Mouse (Mus musculus) lung, postnatal 0 days (tissue): ENCODE data around the gene Rnf157. TPM values are rescaled to one million over a fixed set of nuclear protein-coding genes. Genes with fewer than 3 reads are reported as not detected.
"Not testable (repeated sequence)": the region's sequence is repeated elsewhere in the genome, so short reads cannot be mapped to it uniquely, and the experiment has no call there.

Experiments used
- ATAC-seq: fragments of 200-750 bp; cut with Nextera tagmentation; 2 replicates; pipeline ENCODE4 v1.8.0; 2017; ENCODE audit warnings: moderate library complexity
- DNase-seq: peaks from one replicate; pipeline ENCODE4 v3.0.0-alpha.2; 2016; ENCODE audit warnings: low spot score
- H3K27ac ChIP-seq: fragments of 300-500 bp; sonication (generic); 2 replicates; pipeline ENCODE4 v1.5.1; 2014; ENCODE audit warnings: antibody characterized with exemption, mild to moderate bottlenecking, low read length, mixed read lengths
- H3K27me3 ChIP-seq: fragments of 300-500 bp; sonication (generic); replicated peaks from 2 replicates; pipeline ENCODE4 v1.6.1; 2014; ENCODE audit warnings: low read length, mixed read lengths; ENCODE audit not compliant: insufficient read depth
- H3K36me3 ChIP-seq: fragments of 300-500 bp; sonication (generic); 2 replicates; pipeline ENCODE4 v1.6.1; 2014; ENCODE audit warnings: low read length, mixed read lengths; ENCODE audit not compliant: insufficient read depth
- H3K4me1 ChIP-seq: fragments of 300-500 bp; sonication (generic); 2 replicates; pipeline ENCODE4 v1.6.1; 2014; ENCODE audit warnings: antibody characterized with exemption, low read depth, low read length, mixed read lengths; ENCODE audit not compliant: insufficient read depth
- H3K4me2 ChIP-seq: fragments of 300-500 bp; sonication (generic); replicated peaks from 2 replicates; pipeline ENCODE4 v1.6.1; 2014; ENCODE audit warnings: low read depth, mild to moderate bottlenecking, low read length, moderate library complexity, mixed read lengths
- H3K4me3 ChIP-seq: fragments of 300-500 bp; sonication (generic); 2 replicates; pipeline ENCODE4 v1.5.1; 2014; ENCODE audit warnings: low read depth, low read length
- H3K9ac ChIP-seq: fragments of 300-500 bp; sonication (generic); replicated peaks from 2 replicates; pipeline ENCODE4 v1.6.1; 2014; ENCODE audit warnings: low read depth, mild to moderate bottlenecking
- H3K9me3 ChIP-seq: fragments of 300-500 bp; sonication (generic); 2 replicates; pipeline ENCODE4 v1.6.1; 2016; ENCODE audit warnings: low read length, mixed read lengths
- CTCF ChIP-seq: IDR thresholded peaks from 2 replicates; pipeline ENCODE4 v1.5.1; 2016; ENCODE audit warnings: antibody characterized with exemption, mild to moderate bottlenecking
- EP300 ChIP-seq: IDR thresholded peaks from 2 replicates; pipeline ENCODE4 v1.6.1; 2016; ENCODE audit warnings: antibody characterized with exemption, mild to moderate bottlenecking, control low read depth
- WGBS: fragments of 180-500 bp; shearing (Covaris S2); extraction: QIAGEN DNeasy Blood & Tissue Kit; methylation state at CpG from one replicate; pipeline ENCODE4 v1.1.7; 2014; 5-methylcytosine and 5-hydroxymethylcytosine counted together
- polyA plus RNA-seq: library from polyadenylated mRNA; unstranded; fragments of >200 nt; fragmentation: Nextera tagmentation; extraction: Ambion mirVana; gene quantifications from 2 replicates; pipeline ENCODE4 v1.2.1, GENCODE M21; 2015

The Rnf157 gene
- polyA plus RNA-seq, 1 experiment from 2014 or later, result 1.4 TPM

GRCm38 (mm10) chr11:116369633-116370032, 43.2 kb downstream of the Rnf157 start:
- Histone ChIP-seq H3K4me3 (no peak overlapping the region), H3K27me3 (no peaks in the 10 kb centered on the region), H3K36me3 (no peaks in the 10 kb centered on the region), H3K4me1 (no peaks in the 10 kb centered on the region), H3K4me2 (no peak overlapping the region), H3K27ac (no peak overlapping the region), H3K9ac (no peak overlapping the region), H3K9me3 (no peaks in the 10 kb centered on the region)
- TF ChIP-seq EP300, result no peak
- TF ChIP-seq CTCF, result no peak
- no peak for ATAC-seq
- WGBS, result 43% methylated on average over 5 of the region's 5 CpGs
- no peak for DNase-seq

- Histone ChIP-seq H3K4me3 (no peak overlapping the region), H3K9me3 (no peaks in the 10 kb centered on the region), H3K27ac (no peak overlapping the region), H3K36me3 (no peaks in the 10 kb centered on the region), H3K4me1 (no peaks in the 10 kb centered on the region), H3K27me3 (no peaks in the 10 kb centered on the region), H3K9ac (no peak overlapping the region), H3K4me2 (no peak overlapping the region)
- 87% methylated on average over 14 of the region's 14 CpGs for WGBS
- TF ChIP-seq EP300 (no peak), CTCF (no peak)
- DNase-seq, result no peak
- no peak for ATAC-seq
Observed at GRCm38 (mm10) chr11:116369051-116369450, 43.8 kb downstream of the Rnf157 start.

- TF ChIP-seq CTCF (peak; percentile 94), EP300 (no peak)
- Histone ChIP-seq H3K36me3 (no peaks in the 10 kb centered on the region), H3K27ac (no peak overlapping the region), H3K9me3 (no peaks in the 10 kb centered on the region), H3K27me3 (no peaks in the 10 kb centered on the region), H3K4me2 (no peak overlapping the region), H3K4me1 (no peaks in the 10 kb centered on the region), H3K9ac (no peak overlapping the region), H3K4me3 (no peak overlapping the region)
- peak; percentile 86 for DNase-seq
- peak; percentile 77 for ATAC-seq
- WGBS, result 26% methylated on average over 9 of the region's 9 CpGs
Observed at GRCm38 (mm10) chr11:116368116-116368515, 44.7 kb downstream of the Rnf157 start.

- no peaks in the 10 kb centered on the region for H3K36me3 ChIP-seq
- WGBS, result 80% methylated on average over 1 of the region's 1 CpGs
- DNase-seq, result no peak
- H3K4me1 ChIP-seq, result no peaks in the 10 kb centered on the region
- no peak overlapping the region for H3K4me2 ChIP-seq
- no peak overlapping the region for H3K9ac ChIP-seq
- H3K27me3 ChIP-seq, result no peaks in the 10 kb centered on the region
- no peak overlapping the region for H3K4me3 ChIP-seq
- TF ChIP-seq CTCF (no peak), EP300 (no peak)
- no peak for ATAC-seq
- no peaks in the 10 kb centered on the region for H3K9me3 ChIP-seq
- H3K27ac ChIP-seq, result no peak overlapping the region
Observed at GRCm38 (mm10) chr11:116366647-116367046, 46.2 kb downstream of the Rnf157 start.

- Histone ChIP-seq H3K4me1 (no peaks in the 10 kb centered on the region), H3K4me3 (no peak overlapping the region), H3K4me2 (no peak overlapping the region), H3K27me3 (no peaks in the 10 kb centered on the region), H3K9ac (no peak overlapping the region), H3K9me3 (no peaks in the 10 kb centered on the region), H3K27ac (no peak overlapping the region), H3K36me3 (no peaks in the 10 kb centered on the region)
- 86% methylated on average over 2 of the region's 2 CpGs for WGBS
- TF ChIP-seq CTCF, result no peak
- no peak for TF ChIP-seq EP300
- DNase-seq (no peak), ATAC-seq (no peak)
Observed at GRCm38 (mm10) chr11:116366124-116366523, 46.7 kb downstream of the Rnf157 start.

- ATAC-seq, result no peak
- WGBS, result 65% methylated on average over 13 of the region's 13 CpGs
Observed at GRCm38 (mm10) chr11:116365432-116365831, 47.4 kb downstream of the Rnf157 start.

GRCm38 (mm10) chr11:116362015-116362414, 50.8 kb downstream of the Rnf157 start:
- Histone ChIP-seq H3K36me3 (no peaks in the 10 kb centered on the region), H3K4me2 (no peak overlapping the region), H3K4me3 (no peak overlapping the region), H3K27me3 (no peaks in the 10 kb centered on the region), H3K9ac (no peak overlapping the region), H3K4me1 (no peaks in the 10 kb centered on the region), H3K27ac (no peak overlapping the region), H3K9me3 (no peaks in the 10 kb centered on the region)
- TF ChIP-seq EP300, result no peak
- TF ChIP-seq CTCF, result no peak
- ATAC-seq (no peak), DNase-seq (no peak)
- 63% methylated on average over 11 of the region's 11 CpGs for WGBS

More at GRCm38 (mm10) chr11:116365432-116365831, 47.4 kb downstream of the Rnf157 start:
- H3K9ac ChIP-seq, result no peak overlapping the region
- no peak overlapping the region for H3K27ac ChIP-seq
- no peaks in the 10 kb centered on the region for H3K36me3 ChIP-seq
- no peak overlapping the region for H3K4me3 ChIP-seq
- no peaks in the 10 kb centered on the region for H3K9me3 ChIP-seq
- H3K4me2 ChIP-seq, result no peak overlapping the region
- no peak for TF ChIP-seq EP300
- TF ChIP-seq CTCF, result no peak
- no peaks in the 10 kb centered on the region for H3K4me1 ChIP-seq
- no peak for DNase-seq
- H3K27me3 ChIP-seq, result no peaks in the 10 kb centered on the region

- H3K36me3 ChIP-seq, DNase-seq, H3K4me2 ChIP-seq, H3K9ac ChIP-seq, H3K9me3 ChIP-seq, ATAC-seq, H3K27ac ChIP-seq, H3K4me3 ChIP-seq, H3K4me1 ChIP-seq, H3K27me3 ChIP-seq: not testable (repeated sequence)
- 100% methylated on average over 5 of the region's 5 CpGs for WGBS
Observed at GRCm38 (mm10) chr11:116360915-116361314, 51.9 kb downstream of the Rnf157 start.
